In genomic region chr13:43530832-43531693, GRCm38 (mm10) we compare ENCODE assay signal across 8 mouse cellular contexts. TPM values are rescaled to one million over a fixed set of nuclear protein-coding genes. Genes with fewer than 3 reads are reported as not detected.
DNase-seq lines count a peak whose midpoint lies in the region; ATAC-seq lines count a peak whose summit lies in the region.

No protein-coding gene starts in this region.

- peak; percentile 89 for ATAC-seq in megakaryocyte, adult 5-6 weeks (ENCODE audit: poor library complexity, severe bottlenecking)

- intact Hi-C loops in gastrocnemius, postnatal 36 days (cut with DNase I) = no loop called here
- intact Hi-C loops in left cerebral cortex, postnatal 14 days (cut with DNase I) = loop anchor here (5.0 kb wide), 1 partner anchor 49 kb away; the partner anchor contains the start of gene Ranbp9

- DNase-seq in R1 (ENCODE audit: low read depth, low spot score) = peak; percentile 92
- DNase-seq in embryo, embryonic 11.5 days (ENCODE audit: low read depth, low spot score) = peak; percentile 51
- DNase-seq in gastrocnemius, postnatal 36 days = peak; percentile 20 to 32
- peak; percentile 45 for DNase-seq in induced T-regulatory cell, adult 2 months (ENCODE audit: low read depth)
- peak; percentile 74 to 95 for DNase-seq in left cerebral cortex, postnatal 14 days (ENCODE audit: low spot score in 2 of 2)
- DNase-seq in right cerebral cortex, postnatal 25 days = peak; percentile 52
- no peak for DNase-seq in urinary bladder, postnatal 4 days (ENCODE audit: low spot score in 2 of 2)

RNA-seq across cellular contexts. Expression of gene Mcur1, which starts 28.9 kb away (rescaled TPM):
- total RNA-seq in gastrocnemius, postnatal 36 days (2021) = 10 to 100 TPM; 27.1 to 28.7 TPM
- total RNA-seq in left cerebral cortex, postnatal 14 days (2021) = 10 to 100 TPM; 12.5 to 14.6 TPM
- 28.5 and 35.3 TPM in 2 replicates for total RNA-seq in megakaryocyte, adult 5-6 weeks (2015)
- 21.3 and 25.6 TPM in 2 replicates for total RNA-seq in megakaryocyte, adult 5-6 weeks (2017)

RNA-seq across cellular contexts. Expression of gene Ranbp9, which starts 50.0 kb away (rescaled TPM):
- total RNA-seq in gastrocnemius, postnatal 36 days (2021) = 10 to 100 TPM; 36.9 to 40.5 TPM
- total RNA-seq in left cerebral cortex, postnatal 14 days (2021) = 10 to 100 TPM; 84.1 to 87.9 TPM
- total RNA-seq in megakaryocyte, adult 5-6 weeks (2015) = 117 and 133 TPM in 2 replicates
- total RNA-seq in megakaryocyte, adult 5-6 weeks (2017) = 119 and 134 TPM in 2 replicates

Comparison
In these comparisons a context has a peak if more than half of its experiments do, and no peak if none do; other contexts are left out.
1. DNase-seq: peak in R1 (single experiment), embryo, embryonic 11.5 days (single experiment), gastrocnemius, postnatal 36 days (2 of 2), induced T-regulatory cell, adult 2 months (single experiment), left cerebral cortex, postnatal 14 days (2 of 2) and right cerebral cortex, postnatal 25 days (single experiment); none in urinary bladder, postnatal 4 days (0 of 2).